Mouse (Mus musculus) stomach, embryonic 14.5 days (tissue): ENCODE measurements around the gene Armc7. TPM values are rescaled to one million over a fixed set of nuclear protein-coding genes. Genes with fewer than 3 reads are reported as not detected.

Source experiments
- ATAC-seq: fragments of 200-750 bp; cut with Nextera tagmentation; 2 replicates; pipeline ENCODE4 v1.8.0; 2017; ENCODE audit warnings: low read depth, moderate TSS enrichment; ENCODE audit not compliant: insufficient number of reproducible peaks, insufficient read depth, low FRiP score
- H3K27ac ChIP-seq: fragments of 300-500 bp; sonication (generic); 2 replicates; pipeline ENCODE4 v1.5.1; 2014; ENCODE audit warnings: mild to moderate bottlenecking, low read length, moderate library complexity, mixed read lengths
- H3K27me3 ChIP-seq: fragments of 300-500 bp; sonication (generic); 2 replicates; pipeline ENCODE4 v1.6.1; 2014; ENCODE audit warnings: low read length, control low read depth, mixed read lengths; ENCODE audit not compliant: control insufficient read depth, insufficient read depth
- H3K36me3 ChIP-seq: fragments of 300-500 bp; sonication (generic); 2 replicates; pipeline ENCODE4 v1.6.1; 2014; ENCODE audit warnings: mild to moderate bottlenecking, control low read depth, low read length, moderate library complexity, mixed read lengths; ENCODE audit not compliant: control insufficient read depth, insufficient read depth
- H3K4me1 ChIP-seq: fragments of 300-500 bp; sonication (generic); 2 replicates; pipeline ENCODE4 v1.6.1; 2014; ENCODE audit warnings: low read length, control low read depth, mixed read lengths; ENCODE audit not compliant: control insufficient read depth, insufficient read depth
- H3K4me2 ChIP-seq: fragments of 300-500 bp; sonication (generic); replicated peaks from 2 replicates; pipeline ENCODE4 v1.6.1; 2014; ENCODE audit warnings: low read depth, low read length, control low read depth
- H3K4me3 ChIP-seq: fragments of 300-500 bp; sonication (generic); 2 replicates; pipeline ENCODE4 v1.5.1; 2014; ENCODE audit warnings: low read depth, low read length, control low read depth
- H3K9ac ChIP-seq: fragments of 300-500 bp; sonication (generic); replicated peaks from 2 replicates; pipeline ENCODE4 v1.6.1; 2014; ENCODE audit warnings: low read depth, mild to moderate bottlenecking, control low read depth, low read length, moderate library complexity, mixed read lengths
- H3K9me3 ChIP-seq: fragments of 300-500 bp; sonication (generic); 2 replicates; pipeline ENCODE4 v1.6.1; 2016; ENCODE audit warnings: low read depth, low read length, control low read depth; ENCODE audit not compliant: control insufficient read depth
- WGBS: fragments of 180-500 bp; shearing (Covaris S2); extraction: QIAGEN DNeasy Blood & Tissue Kit; methylation state at CpG from one replicate; pipeline ENCODE4 v1.1.7; 2014; 5-methylcytosine and 5-hydroxymethylcytosine counted together
- polyA plus RNA-seq: library from polyadenylated mRNA; unstranded; fragments of >200 nt; fragmentation: Nextera tagmentation; extraction: Ambion mirVana; gene quantifications from 2 replicates; pipeline ENCODE4 v1.2.1, GENCODE M21; 2014

Armc7 gene
- 5.7 and 8.0 TPM in 2 replicates for polyA plus RNA-seq

- Histone ChIP-seq H3K9me3 (no peaks in the 10 kb centered on the region), H3K4me1 (peaks cover 24% of the 10 kb centered on the region)
- under 1% methylated on average over 26 of the region's 26 CpGs for WGBS
These were observed at the start of gene Armc7 for GRCm38 (mm10) chr11:115475025-115475757. Gene Armc7 (plus strand): TSS chr11:115475667.

DNA sequence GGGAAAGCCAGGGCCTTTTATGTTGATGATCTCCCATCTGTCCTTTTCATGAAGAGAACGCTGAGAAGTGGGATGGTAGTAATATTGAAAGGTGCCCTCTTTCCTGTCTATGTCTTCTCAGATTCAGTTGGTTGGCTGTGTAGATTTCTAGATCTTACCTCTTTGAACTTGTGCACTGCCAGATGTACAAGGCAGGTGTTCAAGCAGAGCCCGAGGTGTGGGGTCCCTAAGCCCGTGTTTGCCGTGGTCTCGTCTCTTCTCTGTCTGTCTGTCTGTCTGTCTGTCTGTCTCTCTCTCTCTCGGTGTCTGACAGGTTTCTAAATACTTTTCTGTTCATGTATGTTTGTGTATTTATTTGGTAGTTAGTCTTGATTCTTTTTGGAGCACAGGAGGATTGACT, 49.8 kb upstream of the Armc7 start:
- Histone ChIP-seq H3K4me3 (no peak overlapping the region), H3K9ac (no peak overlapping the region), H3K4me2 (no peak overlapping the region), H3K27ac (no peak overlapping the region), H3K9me3 (no peaks in the 10 kb centered on the region), H3K36me3 (peaks cover 47% of the 10 kb centered on the region), H3K4me1 (peaks cover 8% of the 10 kb centered on the region), H3K27me3 (no peaks in the 10 kb centered on the region)
- ATAC-seq: no peak
- WGBS: 89% methylated on average over 6 of the region's 6 CpGs

More at GRCm38 (mm10) chr11:115475025-115475757, at the start of gene Armc7:
- peak; percentile 96 for ATAC-seq
- Histone ChIP-seq H3K4me3 (peak within 1 kb of the TSS; percentile 87), H3K27ac (peak within 1 kb of the TSS; percentile 68; the same call in 1 of the 2 replicates), H3K36me3 (no peaks in the 10 kb centered on the region), H3K27me3 (no peaks in the 10 kb centered on the region), H3K9ac (peak within 1 kb of the TSS; percentile 67), H3K4me2 (peak within 1 kb of the TSS; percentile 72)

DNA sequence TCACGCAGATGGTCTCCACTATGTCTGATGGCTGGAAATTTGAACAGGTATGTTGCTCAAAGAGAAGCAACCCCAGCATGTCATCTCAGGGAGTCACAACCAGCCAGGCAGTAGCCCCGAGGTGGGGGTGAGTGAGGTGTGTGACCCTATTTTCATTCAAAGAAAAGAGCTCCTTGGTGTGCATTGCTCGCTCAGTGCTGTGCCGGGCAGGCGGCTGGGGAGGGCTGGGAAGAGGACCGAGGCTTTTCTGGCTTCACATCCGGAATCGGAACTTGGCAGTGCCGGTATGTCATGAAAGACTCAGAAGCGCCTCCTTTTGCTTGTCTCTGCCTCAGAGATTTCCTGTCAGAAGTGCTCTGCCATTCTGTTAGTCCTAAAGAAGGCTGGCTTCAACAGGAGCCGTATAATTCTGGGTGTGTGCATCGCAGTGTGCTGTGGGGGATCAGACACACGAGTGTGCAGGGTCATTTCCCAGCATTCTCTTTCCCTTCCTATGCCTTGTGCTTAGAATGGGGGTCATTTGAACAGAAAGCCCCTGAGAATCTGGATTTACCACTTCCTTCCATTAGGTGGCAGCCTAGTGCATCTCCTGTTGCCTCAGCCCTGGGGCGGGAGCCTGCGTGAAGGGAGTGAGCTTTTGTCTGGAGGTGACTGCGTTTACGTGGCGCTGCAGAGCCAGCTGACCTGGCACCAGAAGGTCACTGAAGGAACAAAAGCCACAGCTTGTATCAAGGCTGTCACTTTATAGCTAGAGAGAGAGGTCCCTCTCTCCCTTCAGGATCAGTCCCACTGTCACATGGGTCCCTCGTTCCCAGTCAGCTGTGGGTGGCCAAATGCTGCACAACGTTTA, 47.8 kb upstream of the Armc7 start:
- no peak overlapping the region for H3K27ac ChIP-seq
- H3K4me3 ChIP-seq: no peak overlapping the region
- H3K27me3 ChIP-seq: no peaks in the 10 kb centered on the region
- no peak overlapping the region for H3K9ac ChIP-seq
- no peak for ATAC-seq
- H3K9me3 ChIP-seq: no peaks in the 10 kb centered on the region
- no peak overlapping the region for H3K4me2 ChIP-seq
- 43% methylated on average over 20 of the region's 20 CpGs for WGBS
- no peaks in the 10 kb centered on the region for H3K4me1 ChIP-seq
- H3K36me3 ChIP-seq: peaks cover 58% of the 10 kb centered on the region

DNA sequence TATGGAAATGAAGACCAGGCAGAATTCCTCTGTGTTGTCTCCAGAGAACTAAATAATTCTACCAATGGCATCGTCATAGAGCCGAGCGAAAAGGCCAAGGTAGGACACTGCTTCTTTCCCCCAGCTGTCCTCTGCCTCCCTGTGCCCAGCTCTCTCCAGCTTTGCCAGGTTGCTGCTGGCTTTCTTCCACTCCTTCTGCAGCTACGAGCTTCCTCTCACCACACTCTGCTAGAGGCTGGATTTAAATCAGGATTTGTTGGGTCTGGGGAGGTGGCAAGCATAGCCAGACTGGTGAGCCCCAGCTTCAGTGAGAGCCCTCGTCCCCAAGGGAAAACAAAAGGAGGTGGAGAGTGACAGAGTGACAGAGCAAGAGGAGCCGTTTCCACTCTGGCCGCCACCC, 46.2 kb upstream of the Armc7 start:
- no peaks in the 10 kb centered on the region for H3K4me1 ChIP-seq
- no peak overlapping the region for H3K27ac ChIP-seq
- no peak overlapping the region for H3K4me3 ChIP-seq
- peaks cover 56% of the 10 kb centered on the region for H3K36me3 ChIP-seq
- no peak overlapping the region for H3K4me2 ChIP-seq
- 88% methylated on average over 7 of the region's 7 CpGs for WGBS
- no peak overlapping the region for H3K9ac ChIP-seq
- H3K9me3 ChIP-seq: no peaks in the 10 kb centered on the region
- H3K27me3 ChIP-seq: no peaks in the 10 kb centered on the region
- ATAC-seq: no peak

DNA sequence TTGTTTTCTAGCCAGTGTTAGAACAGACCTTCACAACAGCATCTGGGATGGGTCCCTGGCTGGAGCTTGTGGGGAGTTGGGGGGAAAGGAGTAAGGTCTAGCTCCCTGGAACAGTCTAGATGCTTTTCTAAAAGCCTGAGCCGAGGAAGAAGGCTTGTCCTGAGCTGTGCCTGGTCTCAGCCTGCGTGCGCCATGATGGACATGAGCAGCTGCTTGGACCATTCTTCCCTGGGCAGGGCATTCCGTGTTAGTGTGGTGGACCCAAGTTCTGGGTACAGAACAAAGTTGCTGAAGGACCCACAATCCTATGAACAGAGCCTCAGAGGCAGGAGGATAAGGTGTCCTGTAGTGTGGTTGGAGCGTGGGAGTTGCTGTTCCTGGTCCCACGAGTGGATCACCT, 44.9 kb upstream of the Armc7 start:
- Histone ChIP-seq H3K4me1 (peaks cover 4% of the 10 kb centered on the region), H3K27me3 (no peaks in the 10 kb centered on the region), H3K36me3 (peaks cover 51% of the 10 kb centered on the region), H3K9me3 (no peaks in the 10 kb centered on the region), H3K27ac (no peak overlapping the region), H3K9ac (no peak overlapping the region), H3K4me3 (no peak overlapping the region), H3K4me2 (no peak overlapping the region)
- no peak for ATAC-seq
- WGBS: 94% methylated on average over 6 of the region's 6 CpGs

GRCm38 (mm10) chr11:115432814-115433213, 42.7 kb upstream of the Armc7 start:
- no peak overlapping the region for H3K4me2 ChIP-seq
- no peaks in the 10 kb centered on the region for H3K27me3 ChIP-seq
- H3K4me3 ChIP-seq: no peak overlapping the region
- no peak overlapping the region for H3K9ac ChIP-seq
- peaks cover 37% of the 10 kb centered on the region for H3K36me3 ChIP-seq
- ATAC-seq: no peak
- WGBS: 61% methylated on average over 4 of the region's 4 CpGs
- H3K9me3 ChIP-seq: no peaks in the 10 kb centered on the region
- peaks cover 10% of the 10 kb centered on the region for H3K4me1 ChIP-seq
- no peak overlapping the region for H3K27ac ChIP-seq

DNA sequence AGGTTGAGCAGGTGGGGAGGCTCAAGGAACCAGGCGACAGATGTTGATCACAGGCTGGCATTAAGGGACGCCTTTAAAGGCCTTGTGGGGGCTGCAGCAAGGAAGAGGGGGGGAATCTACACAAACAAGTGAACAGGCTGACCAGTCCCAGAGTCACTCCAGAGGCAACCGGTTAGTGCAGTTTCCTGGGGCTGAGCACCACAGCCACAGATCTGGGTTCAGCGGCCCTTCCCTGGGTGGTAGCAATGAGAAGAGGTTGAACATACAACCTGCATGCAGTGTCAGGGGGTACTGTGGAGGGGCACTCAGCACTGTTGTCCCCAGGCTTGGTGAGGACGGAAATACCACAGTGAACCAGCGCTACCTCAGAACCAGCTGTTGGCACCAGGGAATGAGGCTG, 42.1 kb upstream of the Armc7 start:
- 61% methylated on average over 6 of the region's 6 CpGs for WGBS
- Histone ChIP-seq H3K9me3 (no peaks in the 10 kb centered on the region), H3K4me3 (no peak overlapping the region), H3K9ac (no peak overlapping the region), H3K4me1 (peaks cover 10% of the 10 kb centered on the region), H3K4me2 (no peak overlapping the region), H3K27ac (no peak overlapping the region), H3K27me3 (no peaks in the 10 kb centered on the region), H3K36me3 (peaks cover 37% of the 10 kb centered on the region)
- no peak for ATAC-seq

DNA sequence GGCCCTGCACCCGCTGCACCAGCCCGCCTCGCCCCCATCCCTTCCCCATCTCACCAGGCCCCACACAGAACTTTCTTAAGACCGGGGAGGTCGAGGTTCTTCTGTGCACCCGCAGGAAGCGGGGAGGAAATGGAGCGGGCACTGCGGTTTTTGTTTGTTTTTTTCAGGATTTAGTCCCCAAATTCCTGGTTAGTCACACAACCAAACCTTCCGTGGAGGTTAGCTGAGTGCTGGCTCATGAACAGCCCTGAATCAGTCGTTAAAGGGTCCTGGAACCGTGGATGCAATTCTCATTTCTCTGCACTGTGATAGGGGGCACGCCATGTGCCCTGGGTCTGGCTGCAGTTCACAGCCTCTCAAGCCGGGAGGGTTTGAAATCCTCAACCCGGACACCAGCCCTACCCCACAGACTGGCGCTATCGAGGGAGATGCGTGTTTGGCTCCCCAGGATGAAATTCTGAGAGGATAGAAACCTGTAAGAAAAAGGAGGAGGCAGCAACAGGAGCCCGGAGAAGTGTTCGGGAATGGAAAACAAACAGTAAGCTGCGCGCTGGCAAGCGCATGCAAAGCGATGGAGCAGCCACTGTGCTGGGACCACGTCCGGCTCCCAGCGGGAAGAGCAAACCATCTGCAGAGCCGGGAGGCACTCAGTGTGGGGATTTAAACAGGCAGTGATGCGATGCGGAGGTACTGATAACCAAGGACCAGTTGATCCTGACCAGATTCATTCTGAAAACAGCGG, 39.7 kb upstream of the Armc7 start:
- Histone ChIP-seq H3K4me2 (peak overlapping the region; percentile 55), H3K36me3 (peaks cover 16% of the 10 kb centered on the region), H3K4me3 (peak overlapping the region; percentile 20), H3K4me1 (peaks cover 10% of the 10 kb centered on the region), H3K27me3 (no peaks in the 10 kb centered on the region), H3K9me3 (no peaks in the 10 kb centered on the region), H3K27ac (no peak overlapping the region), H3K9ac (no peak overlapping the region)
- no peak; the same call in 1 of the 2 replicates for ATAC-seq
- WGBS: 4% methylated on average over 31 of the region's 31 CpGs
